Mouse (Mus musculus): ENCODE data around the gene Dph1.

DNA sequence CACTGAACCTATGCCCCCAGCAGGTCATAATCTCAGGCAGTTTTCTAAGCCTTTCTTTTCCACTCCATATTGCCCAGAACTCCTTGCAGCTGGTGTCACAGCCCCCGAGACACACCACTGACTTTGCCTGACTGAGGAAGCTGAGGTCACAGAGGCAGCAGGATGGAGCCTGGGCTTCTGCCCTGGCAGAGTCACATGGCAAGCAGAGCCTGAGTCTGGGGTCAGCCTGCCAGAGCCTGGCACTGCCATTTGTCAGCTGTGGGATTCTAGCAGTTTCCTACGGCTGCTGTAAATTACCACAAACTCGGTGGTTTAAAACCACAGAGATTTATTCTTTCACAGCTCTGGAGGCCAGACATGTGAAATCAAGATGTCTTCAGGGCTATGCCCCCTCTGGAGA, 36.6 kb upstream of the Dph1 start:
- no peak for TF ChIP-seq CTCF (conservative IDR thresholded peaks at IDR 0.05; ENCODE audit: low read length)
- no peak for TF ChIP-seq NANOG (IDR thresholded peaks at IDR 0.05; ENCODE audit: borderline replicate concordance, low read length)

All from E14TG2a.4 (cell line).